Mouse (Mus musculus): ENCODE measurements at regions not wholly inside any gene's neighbourhood (a gene's known extent, or its start where the extent isn't known, plus 50 kb on each side); places are given as distances from the start of the nearest gene placed in this dataset.

GRCm38 (mm10) chr8:34622177-34623114 lies 510.9 kb upstream of the Gm10131 start:
- Histone ChIP-seq H3K4me2 (no peak overlapping the region), H3K9ac (no peak overlapping the region), H3K27ac (no peak overlapping the region), H3K9me3 (replicated peaks) (no peaks in the 10 kb centered on the region), H3K27me3 (no peaks in the 10 kb centered on the region), H3K4me1 (0 out of 2 replicates have a peak, but pooled peaks cover 2% of the 10 kb centered on the region), H3K36me3 (no peaks in the 10 kb centered on the region), H3K4me3 (replicated peaks) (no peak overlapping the region)
- no peak for ATAC-seq (replicated peaks; ENCODE audit: low FRiP score)
- 73% methylated on average over 25 of the region's 25 CpGs for WGBS

- 38% methylated on average over 4 of the region's 5 CpGs for WGBS
These were observed 506.5 kb upstream of the Gm10131 start for GRCm38 (mm10) chr8:34618046-34618445.

GRCm38 (mm10) chr8:34614987-34615386 lies 503.4 kb upstream of the Gm10131 start:
- WGBS: 70% methylated on average over 4 of the region's 4 CpGs
- no peak for ATAC-seq (replicated peaks; ENCODE audit: low FRiP score)
- H3K4me1 ChIP-seq: no peaks in the 10 kb centered on the region
- H3K36me3 ChIP-seq: no peaks in the 10 kb centered on the region
- H3K9ac ChIP-seq: no peak overlapping the region
- H3K4me3 ChIP-seq (replicated peaks): no peak overlapping the region
- no peaks in the 10 kb centered on the region for H3K27me3 ChIP-seq
- no peaks in the 10 kb centered on the region for H3K9me3 ChIP-seq (replicated peaks)
- H3K27ac ChIP-seq: no peak overlapping the region
- H3K4me2 ChIP-seq: no peak overlapping the region

More at GRCm38 (mm10) chr8:34618046-34618445, 506.5 kb upstream of the Gm10131 start:
- Histone ChIP-seq H3K9me3 (replicated peaks) (no peaks in the 10 kb centered on the region), H3K4me3 (replicated peaks) (no peak overlapping the region), H3K27me3 (no peaks in the 10 kb centered on the region), H3K4me1 (no peaks in the 10 kb centered on the region), H3K27ac (no peak overlapping the region), H3K36me3 (no peaks in the 10 kb centered on the region), H3K4me2 (no peak overlapping the region), H3K9ac (no peak overlapping the region)
- no peak for ATAC-seq (replicated peaks; ENCODE audit: low FRiP score)

GRCm38 (mm10) chr8:34614031-34614526 lies 502.5 kb upstream of the Gm10131 start:
- Histone ChIP-seq H3K9me3 (replicated peaks) (no peaks in the 10 kb centered on the region), H3K9ac (no peak overlapping the region), H3K27ac (no peak overlapping the region), H3K4me2 (no peak overlapping the region), H3K4me1 (no peaks in the 10 kb centered on the region), H3K36me3 (no peaks in the 10 kb centered on the region), H3K27me3 (no peaks in the 10 kb centered on the region), H3K4me3 (replicated peaks) (no peak overlapping the region)
- no peak for ATAC-seq (replicated peaks; ENCODE audit: low FRiP score)
- 62% methylated on average over 10 of the region's 10 CpGs for WGBS

- ATAC-seq (replicated peaks; ENCODE audit: low FRiP score): no peak
- H3K9ac ChIP-seq: no peak overlapping the region
- no peak overlapping the region for H3K27ac ChIP-seq
- H3K4me2 ChIP-seq: no peak overlapping the region
- no peaks in the 10 kb centered on the region for H3K9me3 ChIP-seq (replicated peaks)
- no peaks in the 10 kb centered on the region for H3K4me1 ChIP-seq
- 87% methylated on average over 5 of the region's 5 CpGs for WGBS
- H3K27me3 ChIP-seq: no peaks in the 10 kb centered on the region
- no peaks in the 10 kb centered on the region for H3K36me3 ChIP-seq
- no peak overlapping the region for H3K4me3 ChIP-seq (replicated peaks)
These were observed 501.6 kb upstream of the Gm10131 start for GRCm38 (mm10) chr8:34613138-34613537.

- Histone ChIP-seq H3K27ac (no peak overlapping the region), H3K9me3 (replicated peaks) (no peaks in the 10 kb centered on the region), H3K4me2 (no peak overlapping the region), H3K9ac (no peak overlapping the region), H3K4me1 (no peaks in the 10 kb centered on the region), H3K27me3 (no peaks in the 10 kb centered on the region), H3K36me3 (no peaks in the 10 kb centered on the region), H3K4me3 (replicated peaks) (no peak overlapping the region)
- 77% methylated on average over 3 of the region's 3 CpGs for WGBS
- ATAC-seq (replicated peaks; ENCODE audit: low FRiP score): no peak
These were observed 500.9 kb upstream of the Gm10131 start for GRCm38 (mm10) chr8:34612396-34612795.

GRCm38 (mm10) chr8:34610186-34610585 lies 498.6 kb upstream of the Gm10131 start:
- Histone ChIP-seq H3K4me2 (no peak overlapping the region), H3K9ac (no peak overlapping the region), H3K4me1 (no peaks in the 10 kb centered on the region), H3K36me3 (no peaks in the 10 kb centered on the region), H3K27me3 (no peaks in the 10 kb centered on the region), H3K4me3 (replicated peaks) (no peak overlapping the region), H3K9me3 (replicated peaks) (no peaks in the 10 kb centered on the region), H3K27ac (no peak overlapping the region)
- no peak for ATAC-seq (replicated peaks; ENCODE audit: low FRiP score)

- Histone ChIP-seq H3K27ac (no peak overlapping the region), H3K36me3 (no peaks in the 10 kb centered on the region), H3K9ac (no peak overlapping the region), H3K4me2 (no peak overlapping the region), H3K27me3 (no peaks in the 10 kb centered on the region), H3K4me1 (no peaks in the 10 kb centered on the region), H3K4me3 (replicated peaks) (no peak overlapping the region), H3K9me3 (replicated peaks) (no peaks in the 10 kb centered on the region)
- no peak for ATAC-seq (replicated peaks; ENCODE audit: low FRiP score)
- 88% methylated on average over 2 of the region's 2 CpGs for WGBS
These were observed 495.9 kb upstream of the Gm10131 start for GRCm38 (mm10) chr8:34607426-34607825.

- Histone ChIP-seq H3K9me3 (replicated peaks) (no peaks in the 10 kb centered on the region), H3K27me3 (no peaks in the 10 kb centered on the region), H3K4me3 (replicated peaks) (no peak overlapping the region), H3K36me3 (no peaks in the 10 kb centered on the region), H3K27ac (no peak overlapping the region), H3K4me2 (no peak overlapping the region), H3K9ac (no peak overlapping the region), H3K4me1 (no peaks in the 10 kb centered on the region)
- no peak for ATAC-seq (replicated peaks; ENCODE audit: low FRiP score)
- 95% methylated on average over 2 of the region's 2 CpGs for WGBS
These were observed 493.5 kb upstream of the Gm10131 start for GRCm38 (mm10) chr8:34605031-34605430.

GRCm38 (mm10) chr8:34604581-34604980 lies 493.0 kb upstream of the Gm10131 start:
- Histone ChIP-seq H3K4me3 (replicated peaks) (no peak overlapping the region), H3K36me3 (no peaks in the 10 kb centered on the region), H3K27me3 (no peaks in the 10 kb centered on the region), H3K4me1 (no peaks in the 10 kb centered on the region), H3K27ac (no peak overlapping the region), H3K4me2 (no peak overlapping the region), H3K9me3 (replicated peaks) (no peaks in the 10 kb centered on the region), H3K9ac (no peak overlapping the region)
- WGBS: 75% methylated on average over 2 of the region's 2 CpGs
- ATAC-seq (replicated peaks; ENCODE audit: low FRiP score): no peak

GRCm38 (mm10) chr8:34601426-34601953 lies 490.0 kb upstream of the Gm10131 start:
- H3K9ac ChIP-seq: no peak overlapping the region
- ATAC-seq (replicated peaks; ENCODE audit: low FRiP score): no peak
- no peaks in the 10 kb centered on the region for H3K36me3 ChIP-seq
- H3K27me3 ChIP-seq: no peaks in the 10 kb centered on the region
- no peaks in the 10 kb centered on the region for H3K9me3 ChIP-seq (replicated peaks)
- no peak overlapping the region for H3K27ac ChIP-seq
- 86% methylated on average over 3 of the region's 3 CpGs for WGBS
- no peak overlapping the region for H3K4me3 ChIP-seq (replicated peaks)
- no peak overlapping the region for H3K4me2 ChIP-seq
- H3K4me1 ChIP-seq: no peaks in the 10 kb centered on the region

GRCm38 (mm10) chr8:34600880-34601279 lies 489.3 kb upstream of the Gm10131 start:
- H3K4me2 ChIP-seq: no peak overlapping the region
- 87% methylated on average over 5 of the region's 5 CpGs for WGBS
- no peak overlapping the region for H3K27ac ChIP-seq

More at GRCm38 (mm10) chr8:34600880-34601279, 489.3 kb upstream of the Gm10131 start:
- ATAC-seq (replicated peaks; ENCODE audit: low FRiP score): no peak
- Histone ChIP-seq H3K4me1 (no peaks in the 10 kb centered on the region), H3K9ac (no peak overlapping the region), H3K36me3 (no peaks in the 10 kb centered on the region), H3K27me3 (no peaks in the 10 kb centered on the region), H3K4me3 (replicated peaks) (no peak overlapping the region), H3K9me3 (replicated peaks) (no peaks in the 10 kb centered on the region)
